Mouse (Mus musculus): ENCODE data around the gene Angel1.

The Angel1 gene

GRCm38 (mm10) chr12:86678591-86679545 lies 47.4 kb downstream of the Angel1 start, which contains the start of gene Vash1:
Gene Vash1 (plus strand): TSS chr12:86678700.
- DNase-seq: peak; percentile 7 to 35

- DNase-seq: no peak
Observed at GRCm38 (mm10) chr12:86672507-86672906, 53.8 kb downstream of the Angel1 start.

GRCm38 (mm10) chr12:86672105-86672504 lies 54.2 kb downstream of the Angel1 start:
- DNase-seq: no peak

- DNase-seq: no peak
Observed at GRCm38 (mm10) chr12:86668404-86668803, 57.9 kb downstream of the Angel1 start.

GRCm38 (mm10) chr12:86665656-86666055 lies 60.6 kb downstream of the Angel1 start:
- DNase-seq: no peak

- DNase-seq: no peak
Observed at GRCm38 (mm10) chr12:86660466-86660865, 65.8 kb downstream of the Angel1 start.

GRCm38 (mm10) chr12:86659447-86659968 lies 66.8 kb downstream of the Angel1 start:
- no peak for DNase-seq

GRCm38 (mm10) chr12:86652570-86653041 lies 73.7 kb downstream of the Angel1 start:
- DNase-seq: peak; percentile 22 to 60

GRCm38 (mm10) chr12:86651301-86651860 lies 74.9 kb downstream of the Angel1 start:
- no peak for DNase-seq
